Mouse (Mus musculus) retina, postnatal 7 days (tissue): ENCODE data around the gene Speer4e.
"Not testable (repeated sequence)": the region's sequence is repeated elsewhere in the genome, so short reads cannot be mapped to it uniquely, and the experiment has no call there.

Source experiments
- DNase-seq: peaks from one replicate; pipeline ENCODE4 v3.0.0-alpha.2; 2012; ENCODE audit warnings: low read depth, low spot score

Gene Speer4e

DNA sequence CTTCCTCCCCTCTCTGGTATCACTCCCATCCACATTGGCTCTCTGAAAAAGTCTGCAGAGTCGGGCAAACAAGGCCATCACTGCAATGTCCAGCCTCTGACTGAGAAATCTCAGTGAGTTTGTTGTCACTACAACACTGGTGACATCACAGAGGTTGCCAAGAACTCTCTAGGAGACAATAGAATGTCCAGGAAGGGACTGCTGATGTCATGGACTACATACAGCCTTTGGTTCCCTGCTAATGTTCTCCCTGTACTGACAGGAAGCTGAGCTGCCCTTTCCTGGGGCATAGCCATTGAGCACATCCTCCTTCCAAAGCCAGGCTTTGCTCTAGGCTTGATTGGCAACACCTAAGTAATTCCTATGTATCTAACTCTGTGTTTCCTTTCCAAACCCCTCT is at the start of gene Speer4e:
Gene Speer4e, minus strand, starts transcription at position 101 of the 400 bp plus-strand sequence.
- not testable (repeated sequence) for DNase-seq

- not testable (repeated sequence) for DNase-seq
Measured at GRCm38 (mm10) chr5:14986649-14987387, 48.6 kb upstream of the Speer4e start.

DNA sequence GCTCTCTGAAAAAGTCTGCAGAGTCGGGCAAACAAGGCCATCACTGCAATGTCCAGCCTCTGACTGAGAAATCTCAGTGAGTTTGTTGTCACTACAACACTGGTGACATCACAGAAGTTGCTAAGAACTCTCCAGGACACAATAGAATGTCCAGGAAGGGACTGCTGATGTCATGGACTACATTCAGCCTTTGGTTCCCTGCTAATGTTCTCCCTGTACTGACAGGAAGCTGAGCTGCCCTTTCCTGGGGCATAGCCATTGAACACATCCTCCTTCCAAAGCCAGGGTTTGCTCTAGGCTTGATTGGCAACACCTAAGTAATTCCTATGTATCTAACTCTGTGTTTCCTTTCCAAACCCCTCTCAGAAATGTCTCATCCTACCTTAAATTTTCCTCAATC is 40.6 kb upstream of the Speer4e start, which contains the start of gene Gm10354:
Gene Gm10354, minus strand, starts transcription at position 101 of the 400 bp plus-strand sequence.
- not testable (repeated sequence) for DNase-seq

DNA sequence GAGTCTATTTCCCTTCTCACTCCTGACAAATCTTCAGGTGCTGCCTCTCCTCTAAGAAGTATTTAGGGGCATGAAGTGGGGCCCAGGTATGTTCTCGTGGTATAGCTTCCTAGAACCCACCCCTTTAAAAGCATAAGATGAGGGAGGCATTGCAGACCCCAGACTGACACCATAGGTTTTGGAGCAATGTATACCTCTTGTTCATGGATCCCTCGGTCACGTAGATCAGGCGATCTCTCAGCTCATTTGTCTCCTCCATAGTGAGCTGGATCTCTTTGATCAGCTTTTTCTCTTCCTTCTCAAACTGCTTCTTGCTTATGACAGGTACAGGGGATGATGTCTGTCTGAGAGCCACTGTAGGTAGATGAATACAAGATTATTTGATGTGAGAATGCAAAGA is 39.1 kb upstream of the Speer4e start:
- DNase-seq = not testable (repeated sequence)

DNA sequence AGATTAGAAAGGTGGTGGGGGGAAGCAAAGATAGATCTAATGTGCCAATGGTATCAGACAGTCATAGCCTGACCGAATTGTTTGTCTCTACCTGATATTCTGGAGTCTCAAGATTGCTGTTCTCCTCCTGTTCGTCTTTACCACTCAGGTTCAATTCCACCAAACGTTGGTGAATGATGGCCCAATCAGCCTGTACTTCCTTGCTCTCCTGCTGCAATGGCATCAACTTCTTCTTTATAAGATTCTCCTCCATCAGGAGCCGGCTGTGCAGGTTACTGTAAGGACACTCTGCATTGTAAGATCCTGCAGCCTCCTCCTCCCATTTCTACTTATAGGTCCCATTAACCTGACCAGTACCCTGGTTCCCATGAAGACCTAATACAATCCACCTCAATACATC is 37.1 kb upstream of the Speer4e start:
- DNase-seq = not testable (repeated sequence)

GRCm38 (mm10) chr5:14972841-14973240 is 34.6 kb upstream of the Speer4e start:
- DNase-seq = not testable (repeated sequence)

- not testable (repeated sequence) for DNase-seq
Measured at GRCm38 (mm10) chr5:14963821-14964220, 25.6 kb upstream of the Speer4e start.

DNA sequence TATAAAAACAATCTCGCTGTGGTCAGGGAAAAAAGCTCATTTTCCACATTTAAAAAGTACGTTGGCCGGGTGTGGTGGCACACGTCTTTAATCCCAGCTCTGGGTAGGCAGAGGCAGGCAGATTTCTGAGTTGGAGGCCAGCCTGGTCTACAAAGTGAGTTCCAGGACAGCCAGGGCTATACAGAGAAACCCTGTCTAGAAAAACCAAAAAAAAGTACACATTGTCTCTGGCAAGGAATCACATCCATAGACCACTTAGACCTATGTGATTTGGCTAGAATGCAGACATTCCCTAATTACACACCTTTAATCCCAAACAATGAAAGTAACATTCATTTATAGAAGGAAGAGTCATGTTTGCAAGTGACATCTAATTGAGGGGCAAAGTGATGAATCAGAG is 23.3 kb upstream of the Speer4e start:
- DNase-seq = not testable (repeated sequence)

GRCm38 (mm10) chr5:14955928-14956706 is 17.9 kb upstream of the Speer4e start:
- not testable (repeated sequence) for DNase-seq

DNA sequence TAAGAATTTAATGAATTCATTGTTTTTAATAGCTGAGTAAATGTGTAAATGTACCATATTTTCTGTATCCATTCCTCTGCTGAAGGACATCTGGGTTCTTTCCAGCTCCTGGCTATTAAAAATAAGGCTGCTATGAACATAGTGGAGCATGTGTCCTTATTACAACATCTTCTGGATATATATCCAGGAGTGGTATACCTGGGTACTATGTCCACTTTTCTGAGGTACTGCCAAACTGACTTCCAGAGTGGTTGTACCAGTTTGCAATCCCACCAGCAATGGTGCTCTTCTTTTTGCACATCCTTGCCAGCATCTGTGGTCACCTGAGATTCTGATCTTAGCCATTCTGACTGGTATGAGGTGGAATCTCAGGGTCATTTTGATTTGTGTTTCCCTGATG is 15.4 kb upstream of the Speer4e start:
- DNase-seq = not testable (repeated sequence)

DNA sequence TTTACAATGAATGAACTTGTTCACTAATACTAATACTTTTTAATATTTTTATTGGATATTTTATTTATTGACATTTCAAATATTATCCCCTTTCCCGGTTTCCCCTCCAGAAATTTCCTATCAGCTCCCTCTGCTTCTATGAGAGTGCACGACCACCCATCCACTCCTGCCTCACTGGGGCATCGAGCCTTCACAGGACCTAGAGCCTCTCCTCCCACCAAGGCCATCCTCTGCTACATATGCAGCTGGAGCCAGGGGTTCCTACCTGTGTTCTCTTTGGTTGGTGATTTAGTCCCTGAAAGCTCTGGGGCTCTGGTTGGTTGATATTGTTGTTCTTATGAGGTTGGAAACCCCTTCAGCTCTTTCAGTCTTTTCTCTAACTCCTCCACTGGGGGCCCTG is 14.5 kb upstream of the Speer4e start:
- not testable (repeated sequence) for DNase-seq

DNA sequence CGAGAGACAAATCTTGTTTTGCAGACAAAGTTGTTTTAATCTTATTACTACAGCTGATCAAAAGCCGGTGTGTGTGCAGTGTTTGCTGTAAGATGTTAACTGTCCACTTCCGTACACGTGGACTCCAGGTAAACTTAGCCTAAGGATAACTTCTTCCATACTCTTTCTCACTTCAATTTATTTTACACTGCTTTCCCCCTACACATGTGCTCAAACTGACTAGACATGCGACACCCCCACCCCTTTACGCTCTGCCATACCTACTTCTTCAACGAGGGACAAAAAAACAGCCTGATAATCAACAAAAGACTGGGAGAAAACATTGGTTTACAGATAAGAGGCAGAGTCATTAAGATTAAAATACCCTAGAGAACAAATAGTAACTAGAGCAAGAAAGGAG is 13.6 kb upstream of the Speer4e start:
- not testable (repeated sequence) for DNase-seq

DNA sequence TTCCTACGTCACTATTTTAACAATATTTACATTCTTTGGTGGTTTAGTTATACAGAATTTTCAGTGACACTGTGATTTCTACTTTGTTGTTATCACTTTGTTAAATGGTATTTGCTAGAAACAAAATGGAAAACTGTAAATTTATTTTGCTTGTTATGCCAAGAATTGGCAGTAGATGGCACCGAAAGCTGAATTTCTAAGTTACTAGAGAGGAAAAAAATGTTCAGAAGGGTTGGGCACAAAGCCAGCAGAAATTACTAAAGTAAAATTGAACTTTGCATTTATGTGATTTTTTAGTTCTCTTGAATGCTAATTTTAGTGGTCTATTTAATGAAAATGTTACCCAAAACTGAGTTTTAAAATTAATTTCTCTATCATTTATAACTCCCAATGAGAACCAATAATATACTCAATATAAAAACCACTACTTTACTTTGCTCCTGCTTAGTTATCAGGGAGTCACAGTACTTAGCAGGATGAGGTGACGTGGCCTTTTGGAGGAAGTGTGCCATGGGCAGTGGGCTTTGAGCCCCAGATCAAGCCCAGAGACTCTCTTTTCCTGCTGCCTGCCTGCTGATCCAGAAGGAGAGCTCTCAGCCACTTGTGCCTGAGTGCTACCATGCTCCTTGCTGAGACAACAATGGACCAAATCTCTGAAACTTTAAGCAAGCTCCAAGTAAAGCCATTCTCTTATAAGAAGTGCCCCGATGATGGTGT is 9.4 kb upstream of the Speer4e start:
- DNase-seq = not testable (repeated sequence)

DNA sequence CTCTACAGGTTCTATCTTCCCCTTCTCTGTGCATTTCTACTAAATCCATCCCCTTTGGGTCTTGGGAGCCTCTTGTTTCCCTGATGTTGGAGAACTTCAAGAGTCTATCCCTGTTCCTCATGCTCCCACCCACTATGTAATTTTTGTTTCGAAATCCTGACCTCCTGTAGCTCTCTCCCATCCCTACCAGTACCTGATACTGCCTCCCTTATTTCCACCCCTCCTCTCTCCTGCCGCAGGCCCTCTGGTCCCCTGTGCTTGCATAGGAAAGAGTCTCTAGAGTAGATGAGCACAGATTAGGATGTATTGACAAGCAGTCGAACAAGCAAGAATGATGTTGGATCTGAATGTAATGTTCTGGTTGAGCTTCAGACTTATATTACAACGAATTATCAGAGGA is 7.3 kb upstream of the Speer4e start:
- DNase-seq = not testable (repeated sequence)

DNA sequence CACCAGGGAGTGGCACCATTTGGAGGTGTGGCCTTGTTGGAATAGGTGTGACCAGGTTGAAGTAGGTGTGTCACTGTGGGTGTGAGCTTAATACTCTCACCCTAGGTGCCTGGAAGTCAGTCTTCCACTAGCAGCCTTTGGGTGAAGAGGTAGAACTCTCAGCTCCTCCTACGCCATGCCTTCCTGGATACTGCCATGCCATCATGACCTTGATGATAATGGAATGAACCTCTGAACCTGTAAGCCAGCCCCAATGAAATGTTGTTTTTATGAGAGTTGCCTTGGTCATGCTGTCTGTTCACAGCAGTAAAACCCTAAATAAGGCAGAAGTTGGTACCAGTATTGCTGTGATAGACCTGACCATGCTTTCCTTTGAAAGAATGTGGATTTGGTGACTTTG is 2.8 kb upstream of the Speer4e start:
- not testable (repeated sequence) for DNase-seq

DNA sequence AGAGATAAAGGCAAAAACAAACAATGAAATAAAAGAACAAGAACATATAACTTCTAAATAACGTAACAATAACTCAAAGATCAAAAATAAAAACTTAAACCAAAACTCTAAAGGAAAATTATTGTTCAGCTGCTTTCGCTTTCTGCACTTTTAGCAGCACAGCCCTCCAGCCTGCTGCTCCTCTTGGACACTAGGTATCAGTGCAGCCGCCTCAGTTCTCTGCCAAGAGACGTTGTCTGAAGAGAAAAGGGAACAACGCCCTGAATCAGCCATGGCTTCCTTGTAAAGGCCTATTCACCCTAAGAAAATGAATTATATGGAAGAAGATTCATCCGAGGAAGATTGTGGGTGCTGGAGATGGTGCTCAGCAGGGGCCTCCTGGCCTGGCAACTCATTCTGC is 4.5 kb downstream of the Speer4e start:
- not testable (repeated sequence) for DNase-seq

DNA sequence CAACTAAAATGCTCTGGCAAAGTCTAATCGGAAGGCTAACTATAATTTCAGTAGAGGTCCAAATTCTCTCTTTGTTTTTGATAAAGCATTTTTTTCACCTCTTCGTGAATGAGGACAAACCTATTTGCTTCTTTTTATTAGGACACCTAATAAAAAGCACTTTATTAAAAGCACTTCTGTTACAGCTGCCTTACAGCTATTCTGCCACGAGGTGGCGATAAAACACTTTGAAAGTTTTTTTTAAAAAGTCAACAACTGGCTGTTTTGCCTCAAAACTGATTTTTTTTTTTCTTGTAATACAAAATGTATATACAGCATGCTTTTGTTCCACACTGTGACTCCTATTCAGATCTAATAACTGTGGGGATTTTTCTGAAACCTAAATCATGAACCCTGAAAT is 11.2 kb downstream of the Speer4e start:
- DNase-seq = not testable (repeated sequence)

DNA sequence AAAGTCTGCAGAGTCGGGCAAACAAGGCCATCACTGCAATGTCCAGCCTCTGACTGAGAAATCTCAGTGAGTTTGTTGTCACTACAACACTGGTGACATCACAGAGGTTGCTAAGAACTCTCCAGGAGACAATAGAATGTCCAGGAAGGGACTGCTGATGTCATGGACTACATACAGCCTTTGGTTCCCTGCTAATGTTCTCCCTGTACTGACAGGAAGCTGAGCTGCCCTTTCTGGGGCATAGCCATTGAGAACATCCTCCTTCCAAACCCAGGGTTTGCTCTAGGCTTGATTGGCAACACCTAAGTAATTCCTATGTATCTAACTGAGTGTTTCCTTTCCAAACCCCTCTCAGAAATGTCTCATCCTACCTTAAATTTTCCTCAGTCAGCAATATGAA is 23.4 kb downstream of the Speer4e start, which contains the start of gene Gm9758:
Gene Gm9758, minus strand, starts transcription at position 101 of the 400 bp plus-strand sequence.
- not testable (repeated sequence) for DNase-seq

GRCm38 (mm10) chr5:14914361-14914760 is 23.9 kb downstream of the Speer4e start:
- not testable (repeated sequence) for DNase-seq

DNA sequence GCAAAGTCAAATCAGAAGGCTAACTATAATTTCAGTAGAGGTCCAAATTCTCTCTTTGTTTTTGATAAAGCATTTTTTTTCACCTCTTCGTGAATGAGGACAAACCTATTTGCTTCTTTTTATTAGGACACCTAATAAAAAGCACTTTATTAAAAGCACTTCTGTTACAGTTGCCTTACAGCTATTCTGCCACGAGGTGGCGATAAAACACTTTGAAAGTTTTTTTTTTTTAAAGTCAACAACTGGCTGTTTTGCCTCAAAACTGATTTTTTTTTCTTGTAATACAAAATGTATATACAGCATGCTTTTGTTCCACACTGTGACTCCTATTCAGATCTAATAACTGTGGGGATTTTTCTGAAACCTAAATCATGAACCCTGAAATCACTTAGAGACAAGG is 34.7 kb downstream of the Speer4e start:
- not testable (repeated sequence) for DNase-seq

- no peak for DNase-seq
Measured at GRCm38 (mm10) chr5:14892242-14892641, 46.0 kb downstream of the Speer4e start.

- DNase-seq = not testable (repeated sequence)
Measured at GRCm38 (mm10) chr5:14885291-14885690, 52.9 kb downstream of the Speer4e start.
